17 mouse cellular contexts compared by ENCODE assay signal in genomic region chr8:88637092-88638000, GRCm38 (mm10). TPM values are rescaled to one million over a fixed set of nuclear protein-coding genes. Genes with fewer than 3 reads are reported as not detected.
A peak's percentile ranks its signal among the peaks of the same experiment; 100 is the strongest.
DNase-seq lines count a peak whose midpoint lies in the region; ATAC-seq and TF ChIP-seq lines count a peak whose summit lies in the region.
"Had no signal": no experiment of that assay in that cellular context is flagged by ENCODE, and none has a peak within 500 bp of the region (broad histone marks: within the 10 kb centered on the region; RNA-seq: fewer than 3 reads in every experiment).

No protein-coding gene starts in this region.

- no peak overlapping the region for H3K4me2 ChIP-seq in lung, postnatal 0 days (replicated peaks; ENCODE audit: low read depth, low read length)
- H3K4me2 ChIP-seq: embryonic facial prominence, embryonic 13.5 days; lung, embryonic 14.5 days; midbrain, embryonic 15.5 days had no signal

- no peak for ATAC-seq in lung, postnatal 0 days
- ATAC-seq: intestine, postnatal 0 days; midbrain, embryonic 15.5 days had no signal

- no peak overlapping the region for H3K9ac ChIP-seq in lung, postnatal 0 days (replicated peaks; ENCODE audit: low read depth)
- H3K9ac ChIP-seq: embryonic facial prominence, embryonic 13.5 days; lung, embryonic 14.5 days; midbrain, embryonic 15.5 days had no signal

- H3K27me3 ChIP-seq in lung, postnatal 0 days (replicated peaks; ENCODE audit: insufficient read depth, low read length), result no peaks in the 10 kb centered on the region
- peaks cover 50% of the 10 kb centered on the region for H3K27me3 ChIP-seq in megakaryocyte, embryonic 14.5 days (replicated peaks)
- no peaks in the 10 kb centered on the region for H3K27me3 ChIP-seq in splenic B cell, adult 2 months (ENCODE audit: control insufficient read depth, insufficient read depth, low read length, poor library complexity, severe bottlenecking)
- H3K27me3 ChIP-seq: embryonic facial prominence, embryonic 13.5 days; midbrain, embryonic 15.5 days had no signal

- H3K4me1 ChIP-seq in lung, postnatal 0 days (ENCODE audit: insufficient read depth, low read depth, low read length), result peaks cover 13% of the 10 kb centered on the region; the same call in 1 of the 2 replicates
- peaks cover 41% of the 10 kb centered on the region for H3K4me1 ChIP-seq in megakaryocyte, embryonic 14.5 days
- H3K4me1 ChIP-seq: midbrain, embryonic 15.5 days had no signal

- no peak overlapping the region for H3K4me3 ChIP-seq in lung, postnatal 0 days (ENCODE audit: low read depth, low read length)
- peak overlapping the region; percentile 31 for H3K4me3 ChIP-seq in megakaryocyte, embryonic 14.5 days (replicated peaks)
- H3K4me3 ChIP-seq: embryonic facial prominence, embryonic 13.5 days; midbrain, embryonic 15.5 days had no signal

- 65% methylated on average over 9 of the region's 9 CpGs for WGBS in lung, postnatal 0 days

- no peak for TF ChIP-seq CTCF in lung, postnatal 0 days (IDR thresholded peaks at IDR 0.05)

- no peaks in the 10 kb centered on the region for H3K9me3 ChIP-seq in lung, postnatal 0 days (ENCODE audit: low read length)
- peaks cover 15% of the 10 kb centered on the region for H3K9me3 ChIP-seq in megakaryocyte, embryonic 14.5 days
- H3K9me3 ChIP-seq: embryonic facial prominence, embryonic 13.5 days; G1E; midbrain, embryonic 15.5 days had no signal

- H3K36me3 ChIP-seq in lung, postnatal 0 days (ENCODE audit: insufficient read depth, low read length), result no peaks in the 10 kb centered on the region
- no peaks in the 10 kb centered on the region for H3K36me3 ChIP-seq in megakaryocyte, embryonic 14.5 days (replicated peaks; ENCODE audit: low read length)
- H3K36me3 ChIP-seq in splenic B cell, adult 2 months (ENCODE audit: control insufficient read depth, insufficient read depth, low read length, poor library complexity, severe bottlenecking), result no peaks in the 10 kb centered on the region; the same call in 1 of the 2 replicates
- H3K36me3 ChIP-seq: embryonic facial prominence, embryonic 13.5 days; midbrain, embryonic 15.5 days had no signal

- no peak overlapping the region for H3K27ac ChIP-seq in lung, postnatal 0 days (ENCODE audit: low read length)
- H3K27ac ChIP-seq: embryonic facial prominence, embryonic 13.5 days; kidney, postnatal 0 days; midbrain, embryonic 15.5 days had no signal

- DNase-seq in lung, adult 18-20 months, result peak; percentile 30 to 42
- DNase-seq in lung, postnatal 0 days (ENCODE audit: low spot score), result no peak
- peak; percentile 19 for DNase-seq in Muller cell, postnatal 12 days (ENCODE audit: inconsistent ontology term)
- peak; percentile 94 for DNase-seq in splenic B cell, adult 2 months (ENCODE audit: low read depth, low spot score)
- no peak for DNase-seq in retina, postnatal 1 day
- DNase-seq in kidney, postnatal 10 days, result no peak
- DNase-seq: adrenal gland, adult 8-10 months; cerebellum, postnatal 36 days; lung, embryonic 14.5 days; thymus, postnatal 25 days had no signal

- TF ChIP-seq EP300 in lung, postnatal 0 days (IDR thresholded peaks at IDR 0.05), result no peak

RNA-seq across cellular contexts. Expression of gene Snx20, which starts 1.4 kb away (rescaled TPM):
- 5.4 and 6.5 TPM in 2 replicates for polyA plus RNA-seq in lung, postnatal 0 days (2015; fragmentation: Nextera tagmentation; extraction: Ambion mirVana)
- polyA plus RNA-seq in megakaryocyte, embryonic 14.5 days (2012; ENCODE audit: insufficient read depth, low replicate concordance), result 6.2 and 22.2 TPM in 2 replicates

RNA-seq across cellular contexts. Expression of gene Nod2, which starts 9.8 kb away (rescaled TPM):
- polyA plus RNA-seq in lung, postnatal 0 days (2015; fragmentation: Nextera tagmentation; extraction: Ambion mirVana), result 0.27 and 0.31 TPM in 2 replicates
- not detected in 2 replicates for polyA plus RNA-seq in megakaryocyte, embryonic 14.5 days (2012; ENCODE audit: insufficient read depth, low replicate concordance)
- polyA plus RNA-seq: heart, embryonic 14.5 days had no signal

RNA-seq across cellular contexts. Expression of gene Cyld, which starts 59.5 kb away (rescaled TPM):
- polyA plus RNA-seq in lung, postnatal 0 days (2015; fragmentation: Nextera tagmentation; extraction: Ambion mirVana), result 9.5 and 11.4 TPM in 2 replicates
- 0.54 TPM in 1 of 2 replicates, not detected in the other for polyA plus RNA-seq in megakaryocyte, embryonic 14.5 days (2012; ENCODE audit: insufficient read depth, low replicate concordance)

Comparison
In these comparisons a context has a peak if more than half of its experiments do, and no peak if none do; other contexts are left out.
1. DNase-seq: peak in lung, adult 18-20 months (2 of 2), Muller cell, postnatal 12 days (single experiment) and splenic B cell, adult 2 months (single experiment); none in lung, postnatal 0 days (single experiment), retina, postnatal 1 day (single experiment) and kidney, postnatal 10 days (single experiment).